Mouse (Mus musculus) brain, embryonic 18.5 days (tissue): ENCODE data around the gene Tchh.
"Not testable (repeated sequence)": the region's sequence is repeated elsewhere in the genome, so short reads cannot be mapped to it uniquely, and the experiment has no call there.

Experiments
- DNase-seq: peaks from one replicate; pipeline ENCODE4 v3.0.0-alpha.2; 2012; ENCODE audit warnings: low read depth, low spot score

Tchh gene

GRCm38 (mm10) chr3:93442030-93442429 is at the start of gene Tchh:
TSS of gene Tchh (plus strand) at chr3:93442330.
- DNase-seq = no peak

- DNase-seq = no peak
These were observed 48.8 kb upstream of the Tchh start, which contains the start of gene Rptn for GRCm38 (mm10) chr3:93393366-93393765. TSS of gene Rptn (plus strand) at chr3:93393699.

- DNase-seq = no peak
These were observed 38.2 kb upstream of the Tchh start for GRCm38 (mm10) chr3:93403936-93404335.

- DNase-seq = no peak
These were observed 35.1 kb upstream of the Tchh start for GRCm38 (mm10) chr3:93406992-93407391.

GRCm38 (mm10) chr3:93411905-93412304 is 30.2 kb upstream of the Tchh start:
- no peak for DNase-seq

GRCm38 (mm10) chr3:93431673-93432072 is 10.5 kb upstream of the Tchh start:
- DNase-seq = no peak

GRCm38 (mm10) chr3:93443501-93444101 is 1.5 kb downstream of the Tchh start:
- DNase-seq = no peak

- DNase-seq = peak; percentile 59
These were observed 2.4 kb downstream of the Tchh start for GRCm38 (mm10) chr3:93444343-93445164.

GRCm38 (mm10) chr3:93445165-93445705 is 3.1 kb downstream of the Tchh start:
- no peak for DNase-seq

GRCm38 (mm10) chr3:93446128-93446755 is 4.1 kb downstream of the Tchh start:
- no peak for DNase-seq

GRCm38 (mm10) chr3:93446756-93447137 is 4.6 kb downstream of the Tchh start:
- DNase-seq = not testable (repeated sequence)

- no peak for DNase-seq
These were observed 5.2 kb downstream of the Tchh start for GRCm38 (mm10) chr3:93447138-93447841.

GRCm38 (mm10) chr3:93466556-93466955 is 24.4 kb downstream of the Tchh start:
- no peak for DNase-seq

- no peak for DNase-seq
These were observed 25.0 kb downstream of the Tchh start for GRCm38 (mm10) chr3:93467130-93467529.

- no peak for DNase-seq
These were observed 26.4 kb downstream of the Tchh start, which contains the start of gene Tchhl1 for GRCm38 (mm10) chr3:93468561-93468960. TSS of gene Tchhl1 (plus strand) at chr3:93468754.

- no peak for DNase-seq
These were observed 27.5 kb downstream of the Tchh start for GRCm38 (mm10) chr3:93469629-93470028.

- no peak for DNase-seq
These were observed 37.9 kb downstream of the Tchh start for GRCm38 (mm10) chr3:93480053-93480452.

- no peak for DNase-seq
These were observed 40.0 kb downstream of the Tchh start for GRCm38 (mm10) chr3:93481982-93482616.

GRCm38 (mm10) chr3:93485611-93486010 is 43.5 kb downstream of the Tchh start:
- no peak for DNase-seq

GRCm38 (mm10) chr3:93488541-93488940 is 46.4 kb downstream of the Tchh start:
- DNase-seq = no peak

- no peak for DNase-seq
These were observed 50.0 kb downstream of the Tchh start for GRCm38 (mm10) chr3:93492176-93492575.
